Mouse (Mus musculus) hindbrain, embryonic 14.5 days (tissue): ENCODE results near the gene Atg2a. TPM values are rescaled to one million over a fixed set of nuclear protein-coding genes. Genes with fewer than 3 reads are reported as not detected.

Experiments
- ATAC-seq: fragments of 200-750 bp; cut with Nextera tagmentation; 2 replicates; pipeline ENCODE4 v1.8.0; 2017; ENCODE audit warnings: moderate number of reproducible peaks, mild to moderate bottlenecking, moderate TSS enrichment, moderate library complexity; ENCODE audit not compliant: low FRiP score
- DNase-seq: peaks from one replicate; pipeline ENCODE4 v3.0.0-alpha.2; 2015; ENCODE audit warnings: low spot score
- H3K27ac ChIP-seq: fragments of 300-500 bp; sonication (generic); 2 replicates; pipeline ENCODE4 v1.5.1; 2014; ENCODE audit warnings: mild to moderate bottlenecking, moderate library complexity
- H3K27me3 ChIP-seq: fragments of 300-500 bp; sonication (generic); 2 replicates; pipeline ENCODE4 v1.6.1; 2014; ENCODE audit warnings: mild to moderate bottlenecking, low read length, mixed read lengths; ENCODE audit not compliant: control insufficient read depth, insufficient read depth
- H3K36me3 ChIP-seq: fragments of 300-500 bp; sonication (generic); replicated peaks from 2 replicates; pipeline ENCODE4 v1.6.1; 2014; ENCODE audit not compliant: control insufficient read depth, insufficient read depth
- H3K4me1 ChIP-seq: fragments of 300-500 bp; sonication (generic); replicated peaks from 2 replicates; pipeline ENCODE4 v1.6.1; 2014; ENCODE audit warnings: antibody characterized with exemption, low read length, mixed read lengths; ENCODE audit not compliant: control insufficient read depth, insufficient read depth
- H3K4me2 ChIP-seq: fragments of 300-500 bp; sonication (generic); replicated peaks from 2 replicates; pipeline ENCODE4 v1.6.1; 2014; ENCODE audit warnings: mild to moderate bottlenecking, moderate library complexity
- H3K4me3 ChIP-seq: fragments of 300-500 bp; sonication (generic); replicated peaks from 2 replicates; pipeline ENCODE4 v1.5.1; 2014; ENCODE audit warnings: mild to moderate bottlenecking, low read length
- H3K9ac ChIP-seq: fragments of 300-500 bp; sonication (generic); 2 replicates; pipeline ENCODE4 v1.6.1; 2014
- H3K9me3 ChIP-seq: fragments of 300-500 bp; sonication (generic); 2 replicates; pipeline ENCODE4 v1.6.1; 2016; ENCODE audit warnings: low read length; ENCODE audit not compliant: control insufficient read depth
- WGBS: fragments of 180-500 bp; shearing (Covaris S2); extraction: QIAGEN DNeasy Blood & Tissue Kit; methylation state at CpG from one replicate; pipeline ENCODE4 v1.1.7; 2014; 5-methylcytosine and 5-hydroxymethylcytosine counted together
- polyA plus RNA-seq: library from polyadenylated mRNA; unstranded; fragments of >200 nt; fragmentation: Nextera tagmentation; extraction: Ambion mirVana; gene quantifications from 2 replicates; pipeline ENCODE4 v1.2.1, GENCODE M21; 2014

The Atg2a gene
- polyA plus RNA-seq, 1 experiment from 2014 or later = 14.8 TPM

DNA sequence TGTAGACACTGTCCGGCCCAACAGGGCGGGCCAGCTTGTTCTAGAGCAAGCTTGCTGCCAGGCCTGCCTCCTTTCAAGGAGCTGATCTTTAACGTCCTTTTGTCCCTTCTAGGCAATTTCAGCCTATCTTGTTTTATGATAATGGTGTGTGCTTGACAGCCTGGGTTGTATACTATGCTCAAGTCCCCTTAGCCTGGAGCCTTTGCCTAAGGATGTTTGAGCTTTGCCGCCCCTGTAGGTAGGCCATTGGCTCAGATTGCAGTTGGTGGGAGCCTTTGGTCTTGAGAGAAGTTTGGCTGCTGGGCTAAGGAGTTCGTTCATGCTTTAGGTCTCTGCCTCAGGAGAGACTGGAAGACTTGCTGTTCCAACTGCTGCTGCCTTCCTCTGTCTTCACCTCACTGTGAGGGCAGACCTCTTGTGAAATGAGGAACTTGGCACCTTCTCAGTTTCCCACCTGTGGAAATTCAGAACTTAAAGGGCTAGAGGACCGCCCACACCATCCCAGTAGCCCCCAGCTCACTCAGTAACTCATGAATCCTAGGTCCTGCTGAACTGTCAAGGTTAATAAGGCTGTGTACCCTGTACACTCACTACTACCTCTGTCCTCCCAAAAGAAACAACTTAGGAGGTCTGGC is 37.1 kb downstream of the Atg2a start:
- no peaks in the 10 kb centered on the region for H3K9me3 ChIP-seq
- H3K4me2 ChIP-seq = peak overlapping the region; percentile 97
- ATAC-seq (no peak), DNase-seq (no peak)
- H3K27me3 ChIP-seq = no peaks in the 10 kb centered on the region
- H3K27ac ChIP-seq = no peak overlapping the region
- WGBS = 39% methylated on average over 6 of the region's 6 CpGs
- H3K4me3 ChIP-seq = peak overlapping the region; percentile 85
- peaks cover 35% of the 10 kb centered on the region for H3K4me1 ChIP-seq
- H3K36me3 ChIP-seq = peaks cover 31% of the 10 kb centered on the region
- peak overlapping the region; percentile 84 for H3K9ac ChIP-seq

DNA sequence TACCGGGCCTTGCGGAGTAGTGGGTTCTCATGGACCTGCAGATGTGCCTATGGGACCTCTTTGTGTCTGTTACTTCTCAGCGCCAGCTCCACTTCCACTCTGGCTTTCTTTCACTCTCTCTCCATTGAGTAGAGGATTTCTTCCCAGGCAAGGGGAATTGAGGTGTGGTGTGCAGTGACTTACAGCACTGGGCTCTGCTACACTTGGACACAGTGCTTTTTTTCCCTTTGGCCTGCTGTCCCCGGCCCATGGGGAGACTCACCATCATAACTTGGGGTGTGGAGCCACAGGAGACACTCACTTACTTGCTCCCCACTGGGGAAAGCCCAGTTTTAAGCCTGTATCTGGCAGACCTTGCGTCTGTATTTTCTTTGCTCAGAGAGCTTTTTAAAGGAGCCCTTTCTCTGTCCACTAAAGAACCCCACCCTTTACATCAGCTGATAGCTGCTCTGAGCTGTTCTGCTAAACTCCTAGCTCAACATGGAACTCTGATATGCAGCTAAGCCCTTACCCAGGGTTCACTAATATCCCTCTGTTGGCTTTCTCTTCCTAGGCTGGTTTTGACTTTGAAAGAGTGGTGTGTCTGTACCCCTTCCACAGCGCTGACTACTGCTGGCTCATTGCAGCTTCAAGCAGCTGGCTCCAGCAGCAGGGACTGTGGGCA is 38.1 kb downstream of the Atg2a start:
- H3K36me3 ChIP-seq = peaks cover 41% of the 10 kb centered on the region
- H3K4me1 ChIP-seq = peaks cover 35% of the 10 kb centered on the region
- H3K9me3 ChIP-seq = no peaks in the 10 kb centered on the region
- H3K27me3 ChIP-seq = no peaks in the 10 kb centered on the region
- WGBS = 84% methylated on average over 6 of the region's 6 CpGs
- peak overlapping the region; percentile 85; the same call in 1 of the 2 replicates for H3K4me3 ChIP-seq
- no peak overlapping the region for H3K27ac ChIP-seq
- DNase-seq (no peak), ATAC-seq (no peak)
- H3K9ac ChIP-seq = peak overlapping the region; percentile 84
- H3K4me2 ChIP-seq = peak overlapping the region; percentile 97

DNA sequence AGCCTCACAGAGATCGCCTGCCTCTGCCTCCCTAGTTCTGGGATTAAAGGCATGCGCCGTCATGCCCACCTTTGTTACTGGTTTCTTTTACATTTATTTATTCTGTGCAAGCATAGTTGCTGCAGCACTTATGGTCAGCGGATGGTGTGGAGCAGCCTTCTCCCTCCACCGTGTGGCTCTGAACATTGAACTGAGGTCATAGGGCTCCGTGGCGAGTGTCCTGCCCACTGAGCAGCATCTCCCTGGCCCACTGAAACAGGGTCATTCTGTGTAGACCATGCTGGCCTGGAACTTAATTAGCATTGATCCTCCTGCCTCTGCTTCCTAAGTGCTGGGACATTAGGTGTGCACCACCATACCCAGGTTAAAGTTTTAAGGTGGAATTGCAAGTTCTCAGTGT is 39.1 kb downstream of the Atg2a start:
- ATAC-seq (no peak), DNase-seq (no peak)
- Histone ChIP-seq H3K9ac (no peak overlapping the region), H3K27me3 (no peaks in the 10 kb centered on the region), H3K4me2 (no peak overlapping the region), H3K27ac (no peak overlapping the region), H3K4me1 (peaks cover 34% of the 10 kb centered on the region), H3K4me3 (no peak overlapping the region), H3K9me3 (no peaks in the 10 kb centered on the region), H3K36me3 (peaks cover 49% of the 10 kb centered on the region)
- 92% methylated on average over 7 of the region's 7 CpGs for WGBS

DNA sequence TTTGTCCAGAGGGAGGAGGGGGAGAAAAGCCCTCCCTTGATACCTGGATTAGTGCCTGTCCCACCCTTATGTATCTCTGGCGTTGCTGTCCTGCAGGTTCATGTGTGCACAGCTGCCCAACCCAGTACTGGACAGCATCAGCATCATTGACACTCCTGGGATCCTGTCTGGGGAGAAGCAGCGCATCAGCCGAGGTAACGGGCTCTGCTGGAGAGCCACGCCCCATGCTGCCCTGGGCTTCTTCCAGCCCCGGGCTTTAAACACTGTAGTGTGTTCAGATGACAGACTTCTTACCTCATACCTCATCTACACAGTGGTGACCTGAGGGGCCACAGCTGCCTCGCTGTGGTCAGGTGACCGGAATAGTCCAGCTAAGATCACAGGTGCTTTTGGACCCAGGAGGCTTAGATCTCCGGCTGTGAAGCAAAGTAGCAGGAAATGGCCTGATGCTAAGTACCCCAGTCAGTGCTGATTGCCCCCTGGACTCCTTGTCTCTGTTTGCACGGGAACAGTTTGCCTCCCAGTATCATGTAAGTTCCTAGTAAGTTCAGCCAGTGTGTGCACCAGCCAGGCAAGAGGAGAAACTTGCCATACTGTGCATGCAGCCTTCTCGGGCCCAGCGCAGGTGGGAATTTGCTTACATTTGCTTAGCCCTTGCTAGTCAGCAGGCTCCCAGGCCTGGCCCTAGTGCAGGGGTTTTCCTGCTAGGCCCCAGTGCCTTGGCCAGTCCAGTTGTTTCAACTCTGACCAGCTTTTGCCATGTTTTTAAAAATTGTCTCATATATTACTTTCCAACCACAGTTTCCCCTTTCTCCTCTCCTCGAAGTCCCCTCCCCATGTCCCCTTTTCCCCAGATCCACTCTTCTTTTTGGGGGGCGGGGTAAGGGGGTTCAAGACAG is 39.9 kb downstream of the Atg2a start:
- no peak overlapping the region for H3K4me3 ChIP-seq
- H3K36me3 ChIP-seq = peaks cover 57% of the 10 kb centered on the region
- 93% methylated on average over 14 of the region's 14 CpGs for WGBS
- H3K27ac ChIP-seq = no peak overlapping the region
- no peak for DNase-seq
- H3K27me3 ChIP-seq = no peaks in the 10 kb centered on the region
- H3K9me3 ChIP-seq = no peaks in the 10 kb centered on the region
- no peak overlapping the region for H3K4me2 ChIP-seq
- H3K9ac ChIP-seq = no peak overlapping the region
- ATAC-seq = no peak
- H3K4me1 ChIP-seq = peaks cover 27% of the 10 kb centered on the region

DNA sequence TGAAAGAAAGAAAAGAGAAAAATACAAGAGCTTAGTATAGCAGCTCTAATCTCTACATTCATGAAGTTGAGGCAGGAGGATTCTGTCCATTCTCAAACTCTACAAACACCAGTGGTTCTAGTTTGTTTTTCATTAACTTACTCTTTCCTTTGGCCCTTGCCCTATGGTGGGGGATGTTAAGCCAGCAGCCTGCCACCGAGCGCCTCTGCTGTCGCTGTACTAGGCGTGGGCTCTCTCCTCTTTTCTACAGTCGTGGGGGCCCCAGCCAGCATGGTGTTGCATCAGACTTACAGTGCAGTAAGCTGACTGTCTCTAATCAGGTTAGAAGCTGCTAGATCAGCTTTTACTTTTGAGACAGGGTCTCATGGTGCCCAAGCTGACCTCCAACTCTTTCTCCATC is 41.5 kb downstream of the Atg2a start:
- peaks cover 71% of the 10 kb centered on the region for H3K36me3 ChIP-seq

DNA sequence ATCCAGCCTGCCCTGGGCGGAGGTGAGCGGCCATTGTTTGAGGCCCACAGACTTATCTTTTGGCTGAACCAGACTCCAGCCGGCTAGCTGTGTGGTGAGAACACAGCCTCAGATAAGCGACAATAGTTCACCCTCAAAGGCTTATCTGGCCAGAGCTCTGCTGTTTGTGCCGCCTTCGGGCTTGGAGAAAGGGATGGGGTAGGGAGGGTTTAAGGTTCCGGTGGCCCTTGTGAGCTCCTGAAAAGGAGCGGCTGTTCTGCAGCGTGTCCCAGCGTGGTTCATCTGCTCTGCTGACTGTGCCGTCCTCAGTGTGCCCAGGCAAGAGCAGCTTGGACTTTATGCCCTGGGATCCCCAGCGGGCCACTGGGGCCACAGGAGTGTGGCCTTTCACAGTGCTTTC is 43.0 kb downstream of the Atg2a start:
- Histone ChIP-seq H3K9me3 (no peaks in the 10 kb centered on the region), H3K4me3 (no peak overlapping the region), H3K4me1 (peaks cover 12% of the 10 kb centered on the region), H3K9ac (no peak overlapping the region), H3K4me2 (no peak overlapping the region), H3K36me3 (peaks cover 79% of the 10 kb centered on the region), H3K27ac (no peak overlapping the region), H3K27me3 (no peaks in the 10 kb centered on the region)
- WGBS = 94% methylated on average over 12 of the region's 12 CpGs
- ATAC-seq = no peak
- no peak for DNase-seq

More for the DNA sequence above, 41.5 kb downstream of the Atg2a start:
- Histone ChIP-seq H3K27me3 (no peaks in the 10 kb centered on the region), H3K9me3 (no peaks in the 10 kb centered on the region), H3K4me2 (no peak overlapping the region), H3K4me1 (peaks cover 27% of the 10 kb centered on the region), H3K9ac (no peak overlapping the region), H3K27ac (no peak overlapping the region), H3K4me3 (no peak overlapping the region)
- no peak for DNase-seq
- 81% methylated on average over 5 of the region's 5 CpGs for WGBS
- no peak for ATAC-seq

DNA sequence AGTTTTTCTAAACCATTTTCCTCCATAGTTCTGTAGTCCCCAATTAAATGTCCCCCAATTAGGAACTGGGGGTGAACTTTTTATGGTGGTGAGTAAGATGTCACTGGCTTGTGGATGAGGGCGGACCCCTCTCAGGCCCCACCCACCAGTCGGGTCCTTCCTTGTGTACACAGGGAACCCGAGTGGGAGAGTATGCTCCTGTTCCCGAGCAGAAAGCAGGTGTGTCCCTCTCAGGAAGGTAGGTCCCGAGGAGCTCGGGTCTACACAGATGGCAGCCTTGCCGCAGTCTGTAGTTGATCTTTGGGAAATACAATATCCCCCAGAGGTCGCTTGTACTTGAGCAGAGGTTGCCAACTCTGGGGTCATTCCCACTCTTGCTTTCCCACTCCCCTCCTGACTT is 43.8 kb downstream of the Atg2a start:
- Histone ChIP-seq H3K4me2 (no peak overlapping the region), H3K36me3 (peaks cover 79% of the 10 kb centered on the region), H3K9ac (no peak overlapping the region), H3K27me3 (no peaks in the 10 kb centered on the region), H3K4me1 (peaks cover 6% of the 10 kb centered on the region), H3K27ac (no peak overlapping the region), H3K9me3 (no peaks in the 10 kb centered on the region), H3K4me3 (no peak overlapping the region)
- DNase-seq = no peak
- ATAC-seq = no peak
- WGBS = 90% methylated on average over 8 of the region's 8 CpGs

DNA sequence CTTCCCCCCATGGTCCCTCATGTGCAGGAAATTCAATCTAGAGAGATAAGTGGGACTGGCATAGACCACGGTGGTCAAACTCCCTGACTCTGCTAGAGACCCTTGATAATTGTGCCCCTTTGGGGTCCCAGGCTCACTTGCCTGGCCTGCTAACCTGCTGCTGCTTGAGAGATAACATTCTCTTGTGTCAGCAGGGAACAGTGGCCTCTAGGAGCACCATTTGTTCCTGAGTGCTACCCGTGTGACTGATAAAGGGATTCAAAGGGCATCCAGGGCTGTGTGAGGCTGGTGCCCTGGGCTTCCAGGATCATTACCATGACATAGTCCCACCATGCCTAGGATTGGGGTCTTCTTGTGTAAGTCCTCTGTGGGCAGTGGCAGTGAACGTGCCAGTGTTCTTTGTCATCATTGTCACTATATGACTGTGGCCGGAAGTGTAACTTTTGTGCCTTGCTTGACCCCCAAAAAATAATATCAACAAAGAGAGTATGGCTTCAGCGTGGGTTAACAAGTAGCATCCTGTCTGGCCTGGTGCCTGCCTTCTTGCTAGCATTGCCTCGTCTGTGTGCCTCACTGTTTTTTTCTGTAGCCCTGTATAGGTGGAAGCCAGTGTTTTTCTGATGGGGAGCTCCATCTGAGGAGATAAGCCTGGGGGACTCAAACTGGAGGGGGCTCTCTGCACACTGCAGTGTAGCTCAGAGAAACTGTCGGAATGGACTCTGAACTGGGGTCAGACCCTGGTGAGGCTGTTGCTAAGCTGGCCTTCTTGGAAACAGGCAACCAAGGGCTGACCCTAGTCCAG is 44.4 kb downstream of the Atg2a start:
- peaks cover 75% of the 10 kb centered on the region for H3K36me3 ChIP-seq
- H3K9me3 ChIP-seq = no peaks in the 10 kb centered on the region
- DNase-seq = no peak
- no peak for ATAC-seq
- peaks cover 6% of the 10 kb centered on the region for H3K4me1 ChIP-seq
- no peak overlapping the region for H3K27ac ChIP-seq
- no peak overlapping the region for H3K4me2 ChIP-seq
- no peak overlapping the region for H3K4me3 ChIP-seq
- H3K9ac ChIP-seq = no peak overlapping the region
- H3K27me3 ChIP-seq = no peaks in the 10 kb centered on the region
- 84% methylated on average over 7 of the region's 7 CpGs for WGBS
